Mouse (Mus musculus) intestine, postnatal 0 days (tissue): Measurements from ENCODE around the gene Krt84. TPM values are rescaled to one million over a fixed set of nuclear protein-coding genes. Genes with fewer than 3 reads are reported as not detected.
A peak's percentile ranks its signal among the peaks of the same experiment; 100 is the strongest.

Source experiments
- ATAC-seq: fragments of 200-750 bp; cut with Nextera tagmentation; 2 replicates; pipeline ENCODE4 v1.8.0; 2017; ENCODE audit warnings: mild to moderate bottlenecking, moderate TSS enrichment, moderate library complexity
- H3K27ac ChIP-seq: fragments of 300-500 bp; sonication (generic); 2 replicates; pipeline ENCODE4 v1.5.1; 2014; ENCODE audit warnings: mild to moderate bottlenecking, low read depth, low read length, moderate library complexity
- H3K27me3 ChIP-seq: fragments of 300-500 bp; sonication (generic); replicated peaks from 2 replicates; pipeline ENCODE4 v1.6.1; 2014; ENCODE audit warnings: low read length, mixed read lengths; ENCODE audit not compliant: control insufficient read depth, insufficient read depth
- H3K36me3 ChIP-seq: fragments of 300-500 bp; sonication (generic); 2 replicates; pipeline ENCODE4 v1.6.1; 2014; ENCODE audit warnings: mild to moderate bottlenecking, moderate library complexity; ENCODE audit not compliant: control insufficient read depth, insufficient read depth
- H3K4me1 ChIP-seq: fragments of 300-500 bp; sonication (generic); replicated peaks from 2 replicates; pipeline ENCODE4 v1.6.1; 2014; ENCODE audit warnings: antibody characterized with exemption, low read length, mixed read lengths; ENCODE audit not compliant: control insufficient read depth, insufficient read depth
- H3K4me2 ChIP-seq: fragments of 300-500 bp; sonication (generic); replicated peaks from 2 replicates; pipeline ENCODE4 v1.6.1; 2014; ENCODE audit warnings: low read depth, mild to moderate bottlenecking, moderate library complexity
- H3K4me3 ChIP-seq: fragments of 300-500 bp; sonication (generic); 2 replicates; pipeline ENCODE4 v1.5.1; 2014; ENCODE audit warnings: low read depth, low read length
- H3K9ac ChIP-seq: fragments of 300-500 bp; sonication (generic); 2 replicates; pipeline ENCODE4 v1.6.1; 2014; ENCODE audit warnings: mild to moderate bottlenecking, low read depth, low read length
- H3K9me3 ChIP-seq: fragments of 300-500 bp; sonication (generic); 2 replicates; pipeline ENCODE4 v1.6.1; 2016; ENCODE audit warnings: mixed run types; ENCODE audit not compliant: control insufficient read depth
- CTCF ChIP-seq: sonication (generic); IDR thresholded peaks from 2 replicates; pipeline ENCODE4 v1.5.1; 2016; ENCODE audit warnings: low read depth, mild to moderate bottlenecking, control low read depth, antibody characterized with exemption, moderate library complexity
- WGBS: fragments of 180-500 bp; shearing (Covaris S2); extraction: QIAGEN DNeasy Blood & Tissue Kit; methylation state at CpG from one replicate; pipeline ENCODE4 v1.1.7; 2014; 5-methylcytosine and 5-hydroxymethylcytosine counted together
- polyA plus RNA-seq: library from polyadenylated mRNA; unstranded; fragments of >200 nt; fragmentation: Nextera tagmentation; extraction: Ambion mirVana; gene quantifications from 2 replicates; pipeline ENCODE4 v1.2.1, GENCODE M21; 2015

Krt84 gene
- polyA plus RNA-seq, 1 experiment from 2014 or later: 0.21 TPM

- no peaks in the 10 kb centered on the region for H3K4me1 ChIP-seq
- no peak overlapping the region for H3K9ac ChIP-seq
- no peaks in the 10 kb centered on the region for H3K36me3 ChIP-seq
- WGBS: 7% methylated on average over 7 of the region's 7 CpGs
- no peak for TF ChIP-seq CTCF
- H3K4me3 ChIP-seq: no peak overlapping the region
- 0 out of 2 replicates have a peak, but pooled peaks cover 4% of the 10 kb centered on the region for H3K27me3 ChIP-seq
- no peak overlapping the region for H3K4me2 ChIP-seq
- H3K27ac ChIP-seq: no peak overlapping the region
- no peak for ATAC-seq
- H3K9me3 ChIP-seq: no peaks in the 10 kb centered on the region
Observed at GRCm38 (mm10) chr15:101558034-101558646, 25.5 kb upstream of the Krt84 start.

GRCm38 (mm10) chr15:101553169-101553568 is 20.5 kb upstream of the Krt84 start:
- no peak overlapping the region for H3K9ac ChIP-seq
- H3K36me3 ChIP-seq: no peaks in the 10 kb centered on the region
- TF ChIP-seq CTCF: peak; percentile 19
- no peak for ATAC-seq
- no peaks in the 10 kb centered on the region for H3K4me1 ChIP-seq
- H3K27me3 ChIP-seq: no peaks in the 10 kb centered on the region; the same call in 1 of the 2 replicates
- 1% methylated on average over 9 of the region's 11 CpGs for WGBS
- H3K27ac ChIP-seq: no peak overlapping the region
- no peak overlapping the region for H3K4me3 ChIP-seq
- no peak overlapping the region for H3K4me2 ChIP-seq
- H3K9me3 ChIP-seq: no peaks in the 10 kb centered on the region

- Histone ChIP-seq H3K9me3 (no peaks in the 10 kb centered on the region), H3K4me1 (no peaks in the 10 kb centered on the region), H3K4me2 (no peak overlapping the region), H3K4me3 (no peak overlapping the region), H3K27ac (no peak overlapping the region), H3K9ac (no peak overlapping the region), H3K27me3 (no peaks in the 10 kb centered on the region; the same call in 1 of the 2 replicates), H3K36me3 (no peaks in the 10 kb centered on the region)
- no peak for TF ChIP-seq CTCF
- WGBS: 72% methylated on average over 8 of the region's 8 CpGs
- ATAC-seq: no peak
Observed at GRCm38 (mm10) chr15:101552188-101552587, 19.6 kb upstream of the Krt84 start.

GRCm38 (mm10) chr15:101550567-101550966 is 17.9 kb upstream of the Krt84 start, which contains the start of gene Krt82:
TSS of gene Krt82 (minus strand) at chr15:101550667.
- WGBS: 83% methylated on average over 7 of the region's 7 CpGs
- TF ChIP-seq CTCF: no peak
- no peak within 1 kb of the TSS for H3K27ac ChIP-seq
- H3K27me3 ChIP-seq: no peaks in the 10 kb centered on the region; the same call in 1 of the 2 replicates
- H3K9ac ChIP-seq: no peak within 1 kb of the TSS
- no peaks in the 10 kb centered on the region for H3K4me1 ChIP-seq
- H3K4me2 ChIP-seq: no peak within 1 kb of the TSS
- no peak for ATAC-seq
- no peaks in the 10 kb centered on the region for H3K36me3 ChIP-seq
- no peak within 1 kb of the TSS for H3K4me3 ChIP-seq
- no peaks in the 10 kb centered on the region for H3K9me3 ChIP-seq

- Histone ChIP-seq H3K9me3 (no peaks in the 10 kb centered on the region), H3K36me3 (no peaks in the 10 kb centered on the region), H3K9ac (no peak overlapping the region), H3K27ac (no peak overlapping the region), H3K4me3 (no peak overlapping the region), H3K4me2 (no peak overlapping the region), H3K27me3 (no peaks in the 10 kb centered on the region), H3K4me1 (no peaks in the 10 kb centered on the region)
- 69% methylated on average over 3 of the region's 3 CpGs for WGBS
- TF ChIP-seq CTCF: no peak
- ATAC-seq: no peak
Observed at GRCm38 (mm10) chr15:101544478-101544877, 11.9 kb upstream of the Krt84 start.

- TF ChIP-seq CTCF: peak; percentile 43
- H3K9me3 ChIP-seq: no peaks in the 10 kb centered on the region
- no peaks in the 10 kb centered on the region for H3K27me3 ChIP-seq
- no peak overlapping the region for H3K4me3 ChIP-seq
- no peak overlapping the region for H3K4me2 ChIP-seq
- 58% methylated on average over 9 of the region's 9 CpGs for WGBS
- H3K9ac ChIP-seq: no peak overlapping the region
- ATAC-seq: no peak
- no peaks in the 10 kb centered on the region for H3K4me1 ChIP-seq
- H3K27ac ChIP-seq: no peak overlapping the region
- H3K36me3 ChIP-seq: no peaks in the 10 kb centered on the region
Observed at GRCm38 (mm10) chr15:101542543-101542942, 9.9 kb upstream of the Krt84 start.
